Mouse (Mus musculus) frontal cortex, adult 2 months (tissue): ENCODE data around the gene Gtf2h1. TPM values are rescaled to one million over a fixed set of nuclear protein-coding genes. Genes with fewer than 3 reads are reported as not detected.
"Not testable (repeated sequence)": the region's sequence is repeated elsewhere in the genome, so short reads cannot be mapped to it uniquely, and the experiment has no call there.

Experiments used
- DNase-seq, 2 experiments: peaks; one replicate each; pipeline ENCODE4 v3.0.0; 2022; ENCODE audit warnings: low spot score in 1 of 2; ENCODE audit errors: extremely low spot score in 1 of 2
- polyA plus RNA-seq: library from polyadenylated mRNA; depleted of rRNA; stranded (reverse); fragments of >200 nt; gene quantifications from 2 replicates; pipeline ENCODE4 v1.2.3, GENCODE M21; 2012; rRNA removed

The Gtf2h1 gene
- 29.5 and 32.4 TPM in 2 replicates for polyA plus RNA-seq

- DNase-seq = peak; percentile 91 to 98
Observed at GRCm38 (mm10) chr7:46795287-46796205, at the start of gene Gtf2h1, which contains the start of gene Hps5. Gene Gtf2h1, plus strand, starts transcription at chr7:46796103. Gene Hps5, minus strand, starts transcription at chr7:46796064.

DNA sequence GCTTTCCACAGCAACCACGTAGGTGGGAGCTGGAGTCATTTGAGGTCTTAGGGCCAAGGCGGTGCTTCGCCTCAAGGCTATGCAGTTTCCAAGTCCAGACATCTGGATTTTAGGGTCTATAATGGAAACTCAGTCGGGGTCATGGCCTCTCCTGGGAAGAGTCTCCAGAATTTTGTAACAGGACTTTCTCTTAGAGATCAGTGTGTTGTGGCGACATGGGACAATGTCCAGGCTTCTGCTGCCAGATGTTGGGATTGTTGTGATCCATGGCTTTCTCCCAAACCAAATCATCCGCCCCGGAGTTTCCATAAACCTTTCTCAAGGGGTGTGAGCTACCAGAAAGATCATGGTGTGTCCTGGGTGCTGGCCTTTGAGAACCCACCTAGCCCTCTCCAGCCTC lies 49.5 kb upstream of the Gtf2h1 start:
- DNase-seq = no peak

- no peak for DNase-seq
Observed at GRCm38 (mm10) chr7:46748459-46748858, 47.4 kb upstream of the Gtf2h1 start.

GRCm38 (mm10) chr7:46751490-46751889 lies 44.4 kb upstream of the Gtf2h1 start, which contains the start of gene Saa2:
Gene Saa2, plus strand, starts transcription at chr7:46751790.
- no peak for DNase-seq

- no peak for DNase-seq
Observed at GRCm38 (mm10) chr7:46761049-46761795, 34.7 kb upstream of the Gtf2h1 start.

GRCm38 (mm10) chr7:46762601-46763000 lies 33.3 kb upstream of the Gtf2h1 start:
- DNase-seq = no peak

GRCm38 (mm10) chr7:46764672-46765071 lies 31.2 kb upstream of the Gtf2h1 start:
- no peak for DNase-seq

DNA sequence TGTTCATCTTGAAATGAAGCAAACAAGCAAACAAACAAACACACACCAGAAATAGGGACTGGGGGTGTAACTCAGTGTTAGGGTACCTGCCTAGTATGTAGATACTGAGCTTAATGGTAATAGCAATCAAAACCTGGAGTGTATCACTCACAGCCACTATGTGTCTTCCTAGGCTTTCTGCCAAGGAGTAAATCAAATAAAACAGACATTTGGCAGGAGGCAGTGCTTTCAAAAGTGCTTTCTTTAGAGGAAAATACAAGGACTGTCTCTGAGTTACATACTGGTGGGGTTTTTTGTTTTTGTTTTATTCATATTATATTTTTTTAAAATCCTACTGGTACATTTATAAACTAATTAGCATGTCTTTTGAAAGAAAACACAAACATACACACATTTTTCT lies 28.5 kb upstream of the Gtf2h1 start:
- no peak for DNase-seq

DNA sequence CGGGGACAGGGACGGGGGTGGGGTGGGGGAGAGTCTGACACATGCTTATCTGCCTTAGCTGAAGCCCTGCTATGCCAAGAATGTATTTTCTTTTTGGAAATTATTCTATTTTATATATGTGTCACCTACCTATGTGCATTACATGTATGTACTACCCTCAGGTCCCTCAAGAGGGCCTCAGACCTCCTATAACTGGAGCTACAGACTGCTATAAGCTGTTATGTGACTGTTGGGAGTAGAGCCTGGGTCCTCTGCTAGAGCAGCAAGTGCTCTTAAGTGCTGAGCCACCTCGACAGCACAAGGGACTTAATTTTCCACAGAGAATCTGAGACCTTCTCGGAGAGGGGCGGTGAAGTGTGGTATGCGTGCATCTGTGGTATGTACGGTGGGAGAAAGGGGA lies 27.5 kb upstream of the Gtf2h1 start:
- no peak for DNase-seq

DNA sequence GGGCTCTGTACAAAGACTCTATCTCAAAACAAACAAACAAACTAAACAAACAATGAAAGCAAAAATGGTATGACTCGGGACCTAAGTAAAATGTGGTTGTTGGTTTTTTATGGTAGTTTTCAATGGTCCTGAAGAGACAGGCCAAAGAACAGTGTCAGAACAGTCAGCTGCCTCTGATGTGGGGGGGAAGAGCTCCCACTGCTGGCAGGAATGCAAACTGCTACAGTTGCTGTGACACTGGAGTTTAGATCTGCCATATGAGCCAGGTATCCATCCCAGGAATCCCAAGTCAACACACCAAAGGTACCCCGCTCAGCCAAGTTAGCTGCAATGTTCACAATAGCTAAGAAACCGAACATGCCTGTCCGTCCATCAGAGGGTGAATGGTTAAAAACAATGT lies 25.2 kb upstream of the Gtf2h1 start:
- DNase-seq = peak in 1 of 2 experiments; percentile 61

DNA sequence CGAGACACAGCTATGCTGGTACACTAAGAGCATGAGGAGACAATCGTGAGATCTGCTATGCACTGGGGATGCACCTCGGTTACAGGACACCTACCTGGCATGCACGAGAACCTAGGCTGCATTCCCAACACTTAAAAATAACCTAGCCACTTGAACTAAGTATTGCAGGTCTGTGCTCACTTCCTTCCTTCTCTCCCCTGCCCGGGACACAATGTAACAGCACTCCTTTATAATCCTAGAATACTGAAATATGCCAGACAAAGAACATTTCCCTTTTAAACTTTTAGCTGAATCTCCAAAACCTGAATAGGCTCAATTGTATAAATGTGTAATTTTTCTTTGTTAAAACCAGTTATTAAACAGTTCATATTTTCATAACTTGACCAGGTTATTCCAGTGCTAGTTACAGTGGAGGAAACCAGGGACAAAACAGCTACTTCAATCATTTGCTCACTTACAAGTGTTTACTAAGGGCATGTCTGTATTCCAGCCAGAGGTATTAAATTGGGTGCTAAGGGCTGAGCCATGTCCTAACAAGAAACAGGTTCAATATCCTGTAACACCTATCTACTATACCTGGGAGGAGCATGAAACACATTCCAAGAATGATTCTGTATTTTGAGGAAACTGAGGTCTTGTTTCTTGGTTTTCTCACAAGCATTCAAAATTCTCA lies 6.6 kb upstream of the Gtf2h1 start:
- DNase-seq = no peak

DNA sequence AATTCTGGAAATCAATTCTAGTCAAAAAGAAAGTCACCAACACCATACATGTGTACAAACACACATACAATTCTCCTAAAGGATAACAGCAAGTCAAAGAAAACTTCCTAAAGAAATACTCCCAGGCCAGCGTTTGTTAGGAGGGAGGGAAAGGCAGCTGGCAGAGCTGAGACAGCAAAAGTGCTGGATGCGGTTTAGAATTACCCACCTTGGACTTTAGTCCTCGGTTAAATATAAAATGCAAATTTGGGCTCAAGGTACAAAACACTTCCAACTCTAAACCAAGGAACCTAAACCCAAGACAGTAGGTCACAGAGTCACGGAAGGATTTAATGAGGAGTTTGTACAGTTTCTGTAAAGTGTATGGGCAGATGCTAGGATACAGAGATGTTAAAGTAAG lies 2.0 kb upstream of the Gtf2h1 start:
- DNase-seq = no peak

DNA sequence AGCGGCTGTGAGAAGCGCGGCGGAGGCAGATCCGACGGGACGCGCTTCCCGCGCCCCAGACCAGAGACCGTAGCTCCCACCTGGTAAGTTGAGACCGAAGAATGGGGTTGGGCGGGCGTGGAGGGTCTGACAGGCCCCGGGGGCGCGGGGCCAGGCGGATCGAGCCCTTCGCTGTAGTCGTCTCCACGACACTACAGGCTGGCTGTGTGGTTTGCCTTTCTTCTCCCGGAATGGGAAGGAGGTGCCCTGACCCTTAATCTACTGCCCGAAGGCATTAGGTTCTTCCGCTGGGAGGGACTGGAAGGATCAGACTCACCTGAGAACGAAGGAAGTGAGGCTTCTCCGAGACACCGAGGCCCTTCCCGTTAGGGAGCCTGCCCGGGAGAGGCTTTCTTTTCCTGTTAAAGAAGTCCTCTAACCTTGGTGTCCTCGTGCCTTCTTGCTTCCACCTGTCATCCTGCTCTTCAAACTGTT lies 340 bp downstream of the Gtf2h1 start:
- DNase-seq = no peak

- no peak for DNase-seq
Observed at GRCm38 (mm10) chr7:46796779-46797178, 876 bp downstream of the Gtf2h1 start.

- DNase-seq = no peak
Observed at GRCm38 (mm10) chr7:46810325-46810724, 14.4 kb downstream of the Gtf2h1 start.

GRCm38 (mm10) chr7:46814012-46814411 lies 18.1 kb downstream of the Gtf2h1 start:
- DNase-seq = no peak

DNA sequence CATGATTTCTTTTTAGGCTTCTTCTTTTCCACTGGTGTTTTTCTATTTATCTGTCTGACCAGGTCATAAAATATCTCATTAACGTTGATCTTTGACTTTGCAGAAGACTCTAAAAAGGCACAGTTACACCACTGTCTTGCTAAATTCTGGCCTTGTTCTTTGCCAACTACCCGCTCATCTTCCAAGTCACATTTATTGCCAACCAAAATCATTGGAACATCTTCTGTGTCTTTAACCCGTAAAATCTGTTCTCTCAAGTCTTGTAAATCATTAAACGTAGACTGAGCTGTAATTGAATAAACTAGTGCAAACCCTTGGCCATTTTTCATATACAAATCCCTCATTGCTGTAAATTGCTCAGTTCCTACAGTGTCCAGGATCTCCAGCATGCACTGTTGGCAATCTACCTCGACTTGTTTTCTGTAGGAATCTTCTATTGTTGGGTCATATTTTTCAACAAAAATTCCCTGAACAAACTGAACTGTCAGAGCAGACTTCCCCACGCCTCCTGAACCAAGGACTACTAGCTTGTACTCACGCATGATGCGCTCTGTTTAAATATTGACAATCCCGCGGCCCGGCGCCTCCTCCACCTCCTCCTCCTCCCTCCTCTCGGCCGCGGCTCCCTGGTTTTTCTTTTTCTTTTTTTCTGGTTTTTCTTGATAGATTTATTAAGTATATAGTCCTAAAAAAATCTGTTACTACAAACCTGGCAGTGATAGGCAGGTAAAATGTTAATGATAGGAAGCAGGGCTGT lies 25.2 kb downstream of the Gtf2h1 start:
- DNase-seq = not testable (repeated sequence)

DNA sequence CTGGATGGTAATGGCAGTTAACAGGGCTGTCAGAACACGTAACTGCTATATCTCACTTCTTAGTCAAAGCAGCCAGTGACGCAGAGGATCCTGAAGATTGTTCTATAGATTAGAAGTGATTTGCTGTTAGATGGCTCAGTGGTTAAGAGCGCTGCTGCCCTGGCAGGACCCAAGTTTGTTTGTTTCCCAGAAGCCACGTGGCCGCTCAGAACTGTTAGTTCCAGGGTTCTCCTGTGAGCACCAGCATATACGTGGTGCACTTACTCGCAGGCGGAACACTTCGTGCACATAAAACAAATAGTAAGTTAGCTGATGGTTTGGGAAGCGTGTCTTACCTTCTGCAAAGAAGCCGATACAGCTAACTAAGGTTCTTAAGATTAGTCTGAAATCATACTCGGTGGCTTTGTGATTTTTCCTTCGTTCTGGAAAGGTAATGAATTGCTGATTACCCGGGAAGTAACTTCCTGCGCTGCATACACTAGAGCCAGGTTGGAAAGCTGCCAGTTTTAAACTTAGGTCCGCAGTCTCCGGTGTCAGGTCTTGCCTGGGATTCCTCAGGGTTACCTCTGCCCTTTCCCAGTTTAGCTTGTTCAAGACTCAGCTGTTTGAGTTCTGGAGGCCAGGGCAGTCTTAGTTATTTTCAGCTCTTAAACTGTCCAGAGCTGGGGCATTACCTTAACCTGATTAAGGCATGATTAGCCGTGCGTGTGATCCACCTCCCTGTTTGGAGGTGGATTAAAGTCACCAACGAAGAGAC lies 31.3 kb downstream of the Gtf2h1 start:
- no peak for DNase-seq

- no peak for DNase-seq
Observed at GRCm38 (mm10) chr7:46827803-46828184, 31.9 kb downstream of the Gtf2h1 start.
